Mouse (Mus musculus) right cerebral cortex, postnatal 10 days (tissue): ENCODE results near the gene Trpm4.
"Not testable (repeated sequence)": the region's sequence is repeated elsewhere in the genome, so short reads cannot be mapped to it uniquely, and the experiment has no call there.

Experiments used
- DNase-seq, 2 experiments: peaks; one replicate each; pipeline ENCODE4 v3.0.0; 2021; ENCODE audit warnings: low spot score in 2 of 2

The Trpm4 gene

DNA sequence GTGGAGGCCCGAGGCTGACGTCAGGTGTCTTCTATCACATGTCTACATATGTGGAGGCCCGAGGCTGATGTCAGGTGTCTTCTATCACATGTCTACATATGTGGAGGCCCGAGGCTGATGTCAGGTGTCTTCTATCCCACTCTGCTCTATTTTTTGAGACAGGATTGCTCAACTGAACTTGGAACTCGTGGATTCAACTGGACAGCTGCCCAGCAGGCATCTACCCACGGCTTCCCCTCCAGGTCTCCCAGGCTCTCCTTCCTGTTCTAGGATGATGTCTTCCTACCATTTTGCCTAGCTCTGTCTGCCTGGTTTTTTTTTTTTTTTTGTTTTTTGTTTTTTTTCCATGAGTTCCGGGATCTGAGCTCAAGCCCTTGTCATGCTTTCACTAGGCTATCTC is 77.8 kb downstream of the Trpm4 start:
- not testable (repeated sequence) for DNase-seq

DNA sequence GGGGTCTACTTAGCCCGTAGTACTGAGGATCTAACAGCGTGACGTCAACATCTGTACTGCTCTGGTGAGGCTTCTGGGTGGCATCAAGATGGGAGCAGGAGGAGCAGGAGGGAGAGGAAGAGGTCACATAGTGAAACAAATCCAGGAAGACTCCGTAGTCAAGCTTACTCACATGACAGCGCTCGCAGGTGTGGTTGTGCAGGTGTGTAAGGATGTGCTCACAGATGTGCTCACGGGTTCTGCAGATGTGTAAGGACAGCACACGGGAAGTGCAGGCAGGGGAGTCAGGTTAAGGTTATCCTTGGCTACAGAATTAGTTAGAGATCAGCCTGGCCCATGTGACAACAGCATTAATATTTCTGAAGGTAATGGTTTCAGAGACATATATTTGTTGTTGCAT is 79.8 kb downstream of the Trpm4 start:
- DNase-seq, result no peak
